Mouse (Mus musculus) bone marrow macrophage, adult 2 months (primary cell): ENCODE measurements around the gene Pcolce2. TPM values are rescaled to one million over a fixed set of nuclear protein-coding genes. Genes with fewer than 3 reads are reported as not detected.

Source experiments
- H3K27ac ChIP-seq: 2 replicates; pipeline ENCODE4 v1.5.1; 2012; ENCODE audit warnings: low read depth, low read length; ENCODE audit not compliant: insufficient read depth
- H3K4me1 ChIP-seq: 2 replicates; pipeline ENCODE4 v1.6.1; 2012; ENCODE audit warnings: low read length; ENCODE audit not compliant: control insufficient read depth, insufficient read depth
- H3K4me3 ChIP-seq: 2 replicates; pipeline ENCODE4 v1.5.1; 2012; ENCODE audit warnings: mild to moderate bottlenecking, low read length, moderate library complexity; ENCODE audit not compliant: insufficient read depth
- CTCF ChIP-seq: IDR thresholded peaks from 2 replicates; pipeline ENCODE4 v1.5.1; 2012; ENCODE audit warnings: low read depth, mild to moderate bottlenecking, low read length, moderate library complexity
- POLR2A ChIP-seq: IDR thresholded peaks from 2 replicates; pipeline ENCODE4 v1.6.1; 2012; ENCODE audit warnings: mild to moderate bottlenecking, low read depth, low read length, borderline replicate concordance
- polyA plus RNA-seq: library from polyadenylated mRNA; stranded (reverse); fragments of >200 nt; gene quantifications from 2 replicates; pipeline ENCODE4 v1.2.4, GENCODE M21; 2012; ENCODE audit not compliant: missing spikeins, insufficient read depth, insufficient read length

Pcolce2 gene
- polyA plus RNA-seq, 1 experiment: not detected

DNA sequence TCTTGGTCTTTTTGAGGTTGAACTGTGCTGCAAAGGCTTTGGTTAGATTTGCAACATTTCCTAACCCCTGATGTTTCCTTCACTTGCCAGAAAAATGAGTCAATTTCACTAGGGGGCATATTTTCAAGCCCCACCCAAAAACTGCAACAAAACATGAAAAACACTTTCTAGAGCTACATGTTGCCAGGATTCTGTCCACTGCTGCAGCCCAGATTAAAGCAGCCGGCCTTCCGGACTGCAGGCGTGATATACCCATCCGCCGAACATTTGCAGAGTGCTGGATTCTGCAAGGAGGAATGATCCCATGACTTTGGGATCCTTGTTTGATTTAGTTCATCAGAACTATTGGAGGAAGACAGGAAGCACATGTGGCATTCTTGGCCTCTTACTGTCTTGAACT is 17.0 kb downstream of the Pcolce2 start:
- no peak overlapping the region for H3K4me3 ChIP-seq
- TF ChIP-seq CTCF: no peak
- no peak for TF ChIP-seq POLR2A
- no peaks in the 10 kb centered on the region for H3K4me1 ChIP-seq
- no peak overlapping the region for H3K27ac ChIP-seq

DNA sequence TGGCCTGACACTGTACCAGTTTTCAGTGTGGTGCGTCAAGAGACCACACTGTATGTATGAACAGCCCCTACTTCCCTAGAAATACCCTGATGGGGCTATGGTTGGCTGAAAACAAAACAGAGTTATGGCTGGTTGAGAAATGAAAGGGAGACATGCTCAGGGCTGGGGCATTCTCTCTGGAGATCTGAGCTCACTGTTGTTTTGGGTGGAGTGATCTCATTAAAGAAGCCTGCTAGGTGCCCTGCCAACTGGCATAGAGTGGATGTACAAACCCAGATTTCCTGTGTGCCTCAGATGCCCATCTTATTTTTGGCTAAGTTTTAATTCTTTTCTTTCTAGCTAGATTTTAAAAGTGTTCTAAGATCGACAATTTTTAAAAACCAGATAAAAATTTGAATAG is 20.5 kb downstream of the Pcolce2 start:
- Histone ChIP-seq H3K4me3 (no peak overlapping the region), H3K4me1 (no peaks in the 10 kb centered on the region), H3K27ac (no peak overlapping the region)
- TF ChIP-seq POLR2A (no peak), CTCF (no peak)

DNA sequence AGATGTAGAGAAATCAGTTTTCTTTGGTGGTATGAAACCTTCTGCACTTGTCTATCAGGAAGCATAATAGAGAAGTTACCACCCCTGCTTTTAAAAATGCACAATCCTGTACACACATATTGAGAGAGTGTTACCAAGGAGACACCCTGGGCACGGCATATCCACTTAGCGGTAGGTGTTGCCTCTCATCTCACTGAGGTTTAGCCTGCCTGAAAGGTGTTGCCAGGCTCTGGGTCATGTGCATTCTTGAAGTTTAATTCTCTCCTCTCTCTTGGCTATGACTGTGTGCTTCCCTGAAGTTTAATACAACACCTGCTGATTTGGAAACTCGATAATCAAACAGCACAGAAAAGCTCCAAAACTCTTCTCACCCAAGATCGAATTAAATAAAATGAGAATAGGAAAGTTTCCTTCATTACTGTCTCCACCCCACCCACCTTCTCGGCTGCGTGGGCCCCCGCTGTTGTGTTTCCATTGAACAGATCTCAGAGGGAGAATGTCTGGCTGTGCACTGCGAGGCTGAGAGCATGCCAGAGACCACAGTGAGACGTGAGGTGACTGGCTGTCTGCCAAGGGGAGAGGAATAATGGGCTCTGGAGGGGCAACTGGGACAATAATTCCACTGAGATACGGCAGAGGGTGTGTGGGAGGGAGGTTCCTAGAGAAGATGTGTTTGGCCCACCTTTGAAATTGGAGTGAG is 27.0 kb downstream of the Pcolce2 start:
- Histone ChIP-seq H3K4me3 (no peak overlapping the region), H3K27ac (no peak overlapping the region), H3K4me1 (no peaks in the 10 kb centered on the region)
- TF ChIP-seq CTCF (no peak), POLR2A (no peak)

- Histone ChIP-seq H3K4me1 (no peaks in the 10 kb centered on the region), H3K27ac (no peak overlapping the region), H3K4me3 (no peak overlapping the region)
- TF ChIP-seq POLR2A: no peak
- TF ChIP-seq CTCF: no peak
These were observed 28.4 kb downstream of the Pcolce2 start for GRCm38 (mm10) chr9:95665835-95666234.

DNA sequence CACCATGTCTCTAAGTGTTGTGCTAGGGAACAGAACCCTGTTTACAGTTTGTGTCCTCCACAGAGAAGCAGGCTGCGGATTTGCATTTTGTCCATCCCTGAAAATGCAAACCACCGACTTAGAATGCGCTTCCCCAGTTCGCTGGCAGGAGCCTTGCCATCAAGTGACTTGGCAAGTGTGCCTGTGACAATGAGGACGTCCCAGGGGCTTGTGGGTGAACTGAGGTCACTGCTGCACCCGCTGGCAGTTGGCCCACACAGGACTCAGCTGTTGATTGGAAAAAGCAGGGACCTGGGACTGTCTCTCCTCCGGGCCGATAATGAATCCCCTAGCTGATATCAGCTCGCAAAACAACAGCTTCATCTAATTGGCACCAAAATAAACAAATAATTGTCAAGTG is 30.4 kb downstream of the Pcolce2 start:
- H3K4me1 ChIP-seq: no peaks in the 10 kb centered on the region
- no peak overlapping the region for H3K27ac ChIP-seq
- TF ChIP-seq CTCF (no peak), POLR2A (no peak)
- no peak overlapping the region for H3K4me3 ChIP-seq

- TF ChIP-seq CTCF: no peak
- no peak overlapping the region for H3K4me3 ChIP-seq
- no peaks in the 10 kb centered on the region for H3K4me1 ChIP-seq
- no peak overlapping the region for H3K27ac ChIP-seq
These were observed 30.9 kb downstream of the Pcolce2 start for GRCm38 (mm10) chr9:95668306-95668705.

- TF ChIP-seq POLR2A: no peak
- TF ChIP-seq CTCF: no peak
- H3K4me3 ChIP-seq: no peak overlapping the region
- no peak overlapping the region for H3K27ac ChIP-seq
- no peaks in the 10 kb centered on the region for H3K4me1 ChIP-seq
These were observed 34.9 kb downstream of the Pcolce2 start for GRCm38 (mm10) chr9:95672331-95672730.

- no peak overlapping the region for H3K27ac ChIP-seq
- TF ChIP-seq CTCF: no peak; the same call in 1 of the 2 replicates
- TF ChIP-seq POLR2A: no peak
- H3K4me1 ChIP-seq: no peaks in the 10 kb centered on the region
- H3K4me3 ChIP-seq: no peak overlapping the region
These were observed 35.4 kb downstream of the Pcolce2 start for GRCm38 (mm10) chr9:95672760-95673159.

DNA sequence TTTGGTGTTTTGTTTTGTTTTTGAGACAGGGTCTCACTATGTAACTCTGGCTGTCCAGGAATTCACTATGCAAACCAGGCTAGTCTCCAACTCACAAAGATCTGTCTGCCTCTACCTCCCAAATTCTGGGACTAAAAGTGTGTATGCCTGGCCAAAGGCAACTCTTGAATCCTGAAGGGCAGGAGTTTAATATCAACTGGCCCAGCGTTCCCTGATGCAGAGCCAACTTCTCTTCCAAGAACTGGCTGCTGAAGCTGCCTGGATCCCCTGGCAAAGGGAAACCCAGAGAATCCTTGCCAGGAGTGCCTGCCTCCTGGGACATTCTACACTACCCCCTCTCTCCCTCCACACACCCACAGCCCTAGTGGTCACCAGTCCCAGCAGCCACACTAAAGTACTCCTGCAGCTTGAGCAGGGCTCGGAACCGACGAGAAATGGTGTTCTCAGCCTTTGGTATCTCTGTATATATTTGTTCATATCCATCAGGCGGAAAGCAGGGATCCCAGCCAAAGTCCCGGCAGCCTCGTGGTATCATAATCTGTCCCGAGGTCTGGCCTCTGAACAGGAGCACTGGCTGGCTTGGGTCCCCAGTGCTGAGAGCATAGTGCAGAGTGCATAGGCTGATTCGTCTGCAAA is 37.8 kb downstream of the Pcolce2 start:
- Histone ChIP-seq H3K4me1 (no peaks in the 10 kb centered on the region), H3K27ac (no peak overlapping the region), H3K4me3 (no peak overlapping the region)
- TF ChIP-seq CTCF (no peak), POLR2A (no peak)

GRCm38 (mm10) chr9:95676021-95676420 is 38.6 kb downstream of the Pcolce2 start:
- H3K27ac ChIP-seq: no peak overlapping the region
- TF ChIP-seq CTCF (no peak), POLR2A (no peak)
- no peak overlapping the region for H3K4me3 ChIP-seq
- no peaks in the 10 kb centered on the region for H3K4me1 ChIP-seq

DNA sequence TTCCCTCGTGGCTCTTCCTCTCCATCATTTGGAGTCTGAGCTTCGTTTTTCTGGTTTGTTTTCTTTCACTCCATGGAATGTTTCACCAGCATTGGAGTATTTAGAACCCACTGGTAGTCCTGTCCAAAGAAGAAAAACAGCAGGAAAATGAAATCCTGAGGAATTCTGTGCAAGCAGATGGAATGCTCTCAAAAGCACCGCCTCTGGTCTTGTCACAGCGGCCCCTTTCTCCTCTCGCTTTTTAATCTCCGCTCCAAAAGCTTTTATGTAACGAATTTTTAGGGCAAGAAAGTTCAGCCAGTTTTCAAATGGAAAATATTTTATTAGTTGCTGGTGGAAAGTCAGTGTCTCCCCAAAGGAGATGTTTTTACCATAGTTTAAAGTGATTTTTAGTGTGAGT is 42.6 kb downstream of the Pcolce2 start:
- TF ChIP-seq CTCF (no peak), POLR2A (no peak)
- Histone ChIP-seq H3K4me1 (0 out of 2 replicates have a peak, but pooled peaks cover 2% of the 10 kb centered on the region), H3K27ac (no peak overlapping the region), H3K4me3 (no peak overlapping the region)
